Mouse (Mus musculus): ENCODE data around the gene Lonp1. TPM values are rescaled to one million over a fixed set of nuclear protein-coding genes. Genes with fewer than 3 reads are reported as not detected.

Lonp1 gene
- total RNA-seq, 4 experiments from 2014 or later = 63.0 to 69.4 (median 67.5) TPM

DNA sequence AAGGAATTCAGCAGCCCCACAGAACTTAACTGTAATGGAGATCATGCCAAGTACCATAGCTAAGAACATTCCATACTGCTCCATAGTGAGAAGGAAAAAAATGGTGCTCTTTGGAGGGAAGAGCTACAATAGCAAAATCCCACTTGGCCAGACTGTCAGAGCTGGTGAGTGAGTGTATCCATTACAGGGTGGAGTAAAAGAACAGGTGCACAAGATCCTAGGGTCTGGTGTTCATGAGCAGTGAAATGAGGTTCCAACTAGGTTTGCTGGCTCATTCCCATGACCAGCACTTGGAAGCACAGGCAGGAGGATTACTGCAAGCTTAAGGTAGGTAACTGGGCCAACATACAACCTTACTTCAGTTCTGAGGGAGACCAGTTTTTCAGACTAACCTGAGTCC is 34.1 kb downstream of the Lonp1 start:
- DNase-seq (ENCODE audit: low spot score in 2 of 2) = no peak

- DNase-seq (ENCODE audit: low spot score in 2 of 2) = no peak
Measured at GRCm38 (mm10) chr17:56588921-56589320, 37.8 kb downstream of the Lonp1 start.

DNA sequence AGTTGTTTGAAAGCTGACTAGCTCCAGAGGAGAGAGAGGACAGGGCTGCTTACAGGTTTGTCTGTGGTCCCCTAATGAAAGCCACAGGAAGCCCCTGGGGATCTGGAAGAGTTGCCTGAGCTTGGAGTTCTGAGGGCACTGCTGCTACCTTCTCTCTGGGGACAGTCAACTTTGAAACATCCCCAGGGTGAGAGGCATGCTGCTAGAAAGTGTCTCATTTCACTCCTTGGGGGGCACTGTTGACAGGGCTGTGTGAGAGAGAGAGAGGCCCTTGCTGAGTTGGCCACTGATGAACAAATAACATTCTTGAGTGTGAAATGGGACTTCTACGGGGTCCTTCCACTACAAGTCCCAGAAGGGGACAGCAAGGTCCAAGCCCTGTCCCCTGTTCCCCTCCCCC is 38.9 kb downstream of the Lonp1 start:
- no peak for DNase-seq (ENCODE audit: low spot score in 2 of 2)

- DNase-seq (ENCODE audit: low spot score in 2 of 2) = peak in 1 of 2 experiments; percentile 44
Measured at GRCm38 (mm10) chr17:56585171-56585821, 41.4 kb downstream of the Lonp1 start.

- peak; percentile 96 to 99 for DNase-seq (ENCODE audit: low spot score in 2 of 2)
Measured at GRCm38 (mm10) chr17:56584257-56585130, 42.2 kb downstream of the Lonp1 start, which contains the start of the genes Safb2 and Safb. Gene Safb2 (minus strand): TSS chr17:56584585. Gene Safb (plus strand): TSS chr17:56584825.

- peak; percentile 43 to 64 for DNase-seq (ENCODE audit: low spot score in 2 of 2)
Measured at GRCm38 (mm10) chr17:56583611-56584256, 43.0 kb downstream of the Lonp1 start.

DNA sequence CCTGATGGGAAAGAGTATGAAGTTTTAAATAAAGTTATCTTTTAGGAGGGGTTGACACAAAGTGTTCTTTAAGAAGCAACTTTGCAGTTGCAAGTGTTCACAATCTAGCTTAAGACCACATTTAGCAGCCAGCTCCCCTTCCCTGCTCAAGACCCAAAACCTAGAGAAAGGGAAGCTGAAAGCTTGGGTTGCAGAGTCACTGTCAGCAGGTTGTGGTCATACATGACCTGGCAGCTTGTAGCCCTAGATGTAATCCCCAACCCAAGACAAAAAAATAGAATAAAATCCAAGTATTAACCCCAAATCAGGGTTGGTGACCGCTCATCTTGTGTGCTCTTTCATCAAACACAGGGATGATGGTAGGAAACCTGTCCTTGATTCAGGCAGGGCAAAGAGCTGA is 43.6 kb downstream of the Lonp1 start:
- DNase-seq (ENCODE audit: low spot score in 2 of 2) = no peak

- no peak for DNase-seq (ENCODE audit: low spot score in 2 of 2)
Measured at GRCm38 (mm10) chr17:56572939-56573338, 53.7 kb downstream of the Lonp1 start.

GRCm38 (mm10) chr17:56572154-56572553 is 54.5 kb downstream of the Lonp1 start:
- DNase-seq (ENCODE audit: low spot score in 2 of 2) = no peak

DNA sequence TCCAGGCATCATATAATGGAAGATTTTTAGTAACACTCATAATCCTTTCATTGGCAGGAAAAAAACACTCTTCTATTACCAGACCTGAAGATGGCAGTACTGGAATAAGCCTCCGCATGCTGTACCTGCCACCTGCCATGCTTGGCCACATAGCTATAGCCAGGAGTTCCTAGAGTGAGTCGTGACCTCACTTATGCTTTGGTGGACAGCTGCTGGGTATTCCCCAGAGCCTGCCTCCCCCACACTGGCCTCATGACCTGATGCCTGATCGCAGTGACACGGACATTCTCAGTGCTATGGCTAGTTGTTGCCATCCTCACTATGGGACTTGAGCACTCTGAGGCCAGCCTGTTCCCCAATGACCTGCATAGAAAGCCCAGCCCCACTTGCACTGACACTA is 56.4 kb downstream of the Lonp1 start:
- DNase-seq (ENCODE audit: low spot score in 2 of 2) = no peak

- DNase-seq (ENCODE audit: low spot score in 2 of 2) = no peak
Measured at GRCm38 (mm10) chr17:56567370-56567769, 59.3 kb downstream of the Lonp1 start.

GRCm38 (mm10) chr17:56566918-56567317 is 59.8 kb downstream of the Lonp1 start:
- DNase-seq (ENCODE audit: low spot score in 2 of 2) = no peak

DNA sequence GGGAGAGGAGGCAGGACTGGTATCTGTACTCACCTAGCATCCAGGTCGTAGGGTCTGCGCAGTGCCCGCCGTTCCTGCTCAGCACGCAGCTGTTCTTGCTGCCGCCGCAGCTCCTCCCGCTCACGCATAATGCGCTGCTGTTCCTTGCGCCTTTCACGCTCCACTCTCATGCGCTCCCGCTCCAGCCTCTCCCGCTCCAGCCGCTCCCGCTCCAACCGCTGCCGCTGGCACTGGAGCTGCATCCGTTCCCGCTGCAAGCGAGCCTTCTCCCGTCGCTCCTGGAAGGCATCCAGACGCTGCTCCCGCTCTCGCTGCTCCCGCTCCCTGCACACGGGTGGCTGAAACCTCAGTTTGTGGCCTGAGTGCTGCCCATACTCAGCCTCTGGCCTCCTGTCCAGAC is 60.4 kb downstream of the Lonp1 start:
- no peak for DNase-seq (ENCODE audit: low spot score in 2 of 2)

Other genes starting within 250 kb of the Lonp1 start
- gene Ptprs, start 150.4 kb downstream of the Lonp1 start, total RNA-seq (2022) = 10 to 100 TPM; 25.5 to 38.3 (median 30.6) TPM
- gene Znrf4, start 114.5 kb downstream of the Lonp1 start, total RNA-seq (2022) = not detected
- under 1 TPM; 0.31 to 0.83 (median 0.40) TPM for gene Gm20219, start 72.5 kb downstream of the Lonp1 start, total RNA-seq (2022)
- 10 to 100 TPM; 19.7 to 30.7 (median 25.9) TPM for gene Safb2, start 42.3 kb downstream of the Lonp1 start, total RNA-seq (2022)
- 10 to 100 TPM; 29.6 to 46.7 (median 37.6) TPM for gene Safb, start 42.1 kb downstream of the Lonp1 start, total RNA-seq (2022)
- 100 to 1,000 TPM; 119 to 142 (median 131) TPM for gene 2410015M20Rik, start 17.1 kb downstream of the Lonp1 start, total RNA-seq (2022)
- gene Rpl36, start 13.5 kb downstream of the Lonp1 start, total RNA-seq (2022) = 100 to 1,000 TPM; 576 to 726 (median 610) TPM
- not detected for gene Catsperd, start 1.3 kb upstream of the Lonp1 start, total RNA-seq (2022)
- gene Ranbp3, start 46.4 kb upstream of the Lonp1 start, total RNA-seq (2022) = 10 to 100 TPM; 36.5 to 40.7 (median 39.7) TPM
- 100 to 1,000 TPM; 325 to 413 (median 358) TPM for gene Ndufa11, start 90.9 kb upstream of the Lonp1 start, total RNA-seq (2022)
- 1 to 10 TPM; 1.8 to 3.1 (median 2.4) TPM for gene Vmac, start 91.1 kb upstream of the Lonp1 start, total RNA-seq (2022)
- 1 to 10 TPM; 1.9 to 5.0 (median 3.5) TPM for gene Nrtn, start 130.6 kb upstream of the Lonp1 start, total RNA-seq (2022)
- gene Dus3l, start 137.9 kb upstream of the Lonp1 start, total RNA-seq (2022) = 10 to 100 TPM; 12.6 to 17.4 (median 15.4) TPM
- gene Prr22, start 143.4 kb upstream of the Lonp1 start, total RNA-seq (2022) = under 1 TPM in 1 of 4 experiments, not detected in 3; 0.12 TPM
- gene Rfx2, start 204.1 kb upstream of the Lonp1 start, total RNA-seq (2022) = 1 to 10 TPM; 1.8 to 3.6 (median 2.5) TPM
- not detected for gene Acsbg2, start 247.6 kb upstream of the Lonp1 start, total RNA-seq (2022)
- not detected for gene 1700061G19Rik, start 248.6 kb upstream of the Lonp1 start, total RNA-seq (2022)